Mouse (Mus musculus) embryo, embryonic 11.5 days (tissue): ENCODE measurements around the gene Rnaset2b.
"Not testable (repeated sequence)": the region's sequence is repeated elsewhere in the genome, so short reads cannot be mapped to it uniquely, and the experiment has no call there.

Experiments used
- DNase-seq: peaks from one replicate; pipeline ENCODE4 v3.0.0-alpha.2; 2012; ENCODE audit warnings: low read depth, low spot score

The Rnaset2b gene

DNA sequence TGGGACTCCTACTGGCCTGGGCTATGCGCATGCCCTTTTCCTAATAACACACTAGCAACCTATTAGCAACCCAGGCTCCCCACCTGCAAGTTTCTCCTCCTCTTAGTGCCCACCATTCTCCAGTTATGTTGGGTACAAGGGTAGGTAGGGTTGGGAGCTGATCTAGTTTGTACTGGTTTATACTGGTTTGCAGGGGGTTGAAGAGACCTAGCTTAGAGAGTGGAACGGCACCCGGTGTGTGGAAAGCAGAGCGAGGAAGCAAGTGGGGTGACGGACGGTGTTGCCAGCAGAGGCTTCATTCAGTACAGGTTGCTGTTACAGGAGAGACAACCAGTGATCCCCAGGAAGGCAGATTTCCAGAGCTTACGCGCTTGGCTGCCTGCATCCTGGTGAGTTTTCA, at the start of gene Rnaset2b:
TSS of gene Rnaset2b (plus strand) at position 301 of the 400 bp plus-strand sequence.
- DNase-seq: not testable (repeated sequence)

DNA sequence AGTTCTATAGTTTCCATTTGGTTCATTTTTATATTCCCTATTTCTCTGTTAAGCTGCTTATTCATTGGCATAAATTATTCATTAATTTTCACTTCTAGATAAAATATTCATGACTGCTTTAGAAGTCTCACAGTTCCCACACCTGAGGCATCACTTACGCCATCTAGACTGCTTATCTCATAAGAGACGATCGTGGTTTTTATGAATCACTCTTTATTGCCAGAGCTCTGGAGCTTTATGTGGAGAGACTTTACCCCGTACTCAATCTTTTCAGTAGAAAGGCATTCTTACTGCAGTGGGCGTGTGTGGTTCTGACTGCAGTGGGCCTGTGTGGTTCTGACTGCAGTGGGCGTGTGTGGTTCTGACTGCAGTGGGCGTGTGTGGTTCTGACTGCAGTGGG, 38.8 kb upstream of the Rnaset2b start:
- DNase-seq: not testable (repeated sequence)

DNA sequence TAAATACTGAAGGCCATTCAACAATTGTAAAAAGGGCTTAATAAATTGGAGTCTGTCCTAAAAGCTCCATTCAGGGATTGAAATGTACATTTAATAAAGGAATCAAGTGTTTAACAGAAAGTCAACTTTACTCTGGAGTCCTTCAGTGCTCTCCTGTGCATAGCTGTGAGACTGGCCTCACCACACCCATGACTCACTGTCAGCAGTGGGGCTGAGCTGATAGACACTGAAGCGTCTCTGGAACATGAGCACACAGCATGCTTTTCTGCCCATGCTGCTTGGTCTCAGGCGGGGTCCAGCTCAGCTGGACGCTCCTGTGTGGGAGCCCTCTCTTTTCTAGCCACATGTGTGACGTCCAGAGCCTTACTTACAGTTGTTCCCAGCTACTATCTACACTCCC, 27.9 kb upstream of the Rnaset2b start:
- DNase-seq: not testable (repeated sequence)

DNA sequence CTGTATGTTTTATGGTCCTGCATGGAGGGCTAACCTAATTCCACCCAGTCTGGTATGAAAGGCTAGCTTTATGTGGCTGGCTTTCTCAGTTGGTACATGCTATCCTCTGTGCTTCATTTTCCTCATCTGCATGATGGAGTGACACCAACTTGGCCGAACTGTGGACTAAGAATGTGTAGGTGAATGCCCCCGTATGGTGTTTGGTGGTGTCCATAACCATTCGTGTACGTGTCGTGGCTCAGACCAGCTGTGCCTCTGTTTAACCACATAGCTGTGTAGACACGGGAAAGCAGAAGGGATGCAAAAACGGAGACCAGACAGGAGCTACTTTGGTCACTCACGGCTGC, 22.8 kb upstream of the Rnaset2b start:
- not testable (repeated sequence) for DNase-seq

DNA sequence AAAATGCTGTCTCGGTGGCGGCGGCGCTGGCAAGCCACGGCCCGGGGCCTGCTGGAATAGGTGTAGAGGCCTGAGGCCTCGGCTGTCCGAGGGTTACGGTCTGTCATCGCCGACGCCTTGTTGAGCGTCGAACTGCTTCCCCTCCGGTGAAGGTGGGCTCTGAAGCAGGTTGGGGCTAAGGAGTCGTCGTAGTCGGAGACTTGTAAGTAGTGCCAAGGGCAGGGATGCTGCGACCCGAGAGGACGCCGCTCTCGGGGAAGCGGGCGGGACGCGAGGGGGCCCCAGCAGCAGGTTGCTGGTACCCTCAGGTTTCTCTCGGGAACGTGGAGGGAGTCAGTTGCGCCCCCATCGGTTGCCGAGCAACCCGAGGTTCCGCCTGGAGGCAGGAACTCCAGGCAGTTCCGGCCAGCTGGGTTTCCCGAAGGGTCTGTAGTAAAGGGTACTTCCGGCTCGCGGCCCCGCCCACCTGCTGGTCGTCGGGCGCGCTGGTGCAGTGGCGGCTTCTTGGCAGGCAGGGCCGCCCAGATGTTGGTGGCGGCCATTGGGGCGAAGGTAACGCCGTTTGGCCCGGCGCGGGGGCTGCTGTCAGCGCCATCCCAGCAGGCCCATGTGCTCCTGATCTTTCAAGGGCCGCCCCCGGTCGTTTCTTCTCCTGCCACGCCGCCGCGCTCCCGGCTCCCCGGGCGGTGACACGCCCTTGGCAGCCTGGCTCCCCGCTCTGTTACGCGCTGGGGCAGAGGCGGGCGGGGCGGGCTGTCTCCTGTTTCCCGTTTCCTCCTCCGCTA, 22.3 kb upstream of the Rnaset2b start, which contains the start of gene Rsph3b:
TSS of gene Rsph3b (minus strand) at position 699 of the 785 bp plus-strand sequence.
- peak; percentile 59 for DNase-seq

DNA sequence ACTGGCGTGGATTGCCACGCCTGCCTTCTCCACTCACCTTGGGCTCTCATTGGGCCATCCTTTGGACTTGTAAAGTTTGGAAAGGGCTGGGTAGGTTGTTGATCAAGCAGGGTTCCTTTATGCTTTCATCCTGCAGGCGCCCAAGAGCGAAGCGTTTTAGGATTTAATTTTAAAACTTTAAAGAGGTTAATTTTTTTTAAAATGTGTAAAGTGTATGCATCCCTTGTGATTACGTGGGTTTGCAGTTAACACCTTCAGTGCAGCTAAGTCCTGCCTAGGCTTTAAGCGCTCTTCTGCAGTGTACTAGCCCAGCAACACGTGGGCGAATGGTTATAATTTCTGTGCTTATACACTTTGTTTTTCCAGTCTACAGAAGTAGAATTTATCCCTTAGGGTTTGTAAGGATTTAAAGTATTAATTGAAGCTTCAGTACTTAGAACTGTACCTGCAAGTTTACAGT, 21.6 kb upstream of the Rnaset2b start:
- DNase-seq: not testable (repeated sequence)

DNA sequence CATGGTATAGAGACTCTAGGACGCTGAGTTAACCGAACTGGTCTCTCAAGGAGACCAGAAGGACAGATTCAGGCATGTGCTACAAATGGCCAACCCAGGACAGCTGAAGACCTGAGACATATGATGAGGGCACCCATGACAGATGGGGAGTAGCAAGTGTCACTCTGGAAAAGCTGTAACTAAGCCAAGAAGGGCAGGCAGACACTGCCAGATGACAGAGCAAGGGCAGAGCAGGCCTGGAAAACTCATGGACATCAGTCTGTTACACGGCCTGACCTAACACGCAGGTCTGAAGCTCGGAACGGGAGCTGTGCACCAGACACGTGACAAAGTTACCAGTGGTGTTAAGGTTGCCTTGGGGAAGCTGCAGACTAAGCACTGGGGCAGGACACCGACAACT, 11.6 kb upstream of the Rnaset2b start:
- not testable (repeated sequence) for DNase-seq

DNA sequence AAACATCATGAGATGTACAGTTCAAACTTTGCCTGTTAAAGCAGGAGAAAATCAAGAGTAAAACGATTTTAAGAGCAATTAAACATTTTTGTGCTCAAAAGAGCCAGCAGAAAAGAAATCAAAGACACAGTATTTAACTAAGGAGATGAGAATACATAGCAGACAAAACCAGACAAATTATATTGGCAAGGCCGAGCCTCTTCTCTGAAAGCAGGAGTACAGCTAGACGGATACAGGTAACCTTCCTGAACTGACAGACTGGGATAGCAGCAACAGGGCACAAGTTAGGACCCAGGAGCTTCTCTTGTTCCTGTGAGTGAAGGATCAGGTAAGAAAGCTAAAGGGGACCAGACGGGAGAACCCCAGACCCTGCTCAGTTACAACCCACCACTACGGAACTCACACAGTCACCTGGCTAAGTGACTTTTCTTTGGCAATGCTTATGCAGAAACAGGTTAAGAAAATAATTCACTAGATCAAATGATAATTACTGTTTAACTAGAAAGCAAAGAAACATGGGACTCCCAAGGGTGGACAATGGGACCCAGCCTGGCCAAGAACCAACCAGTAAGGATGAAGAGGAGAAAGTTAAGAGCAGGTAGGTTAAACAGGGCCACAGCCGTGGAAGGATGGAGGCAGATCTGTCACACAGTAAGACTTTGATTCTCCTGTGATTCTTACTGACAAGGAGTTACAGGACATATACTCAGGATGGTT, 10.7 kb upstream of the Rnaset2b start:
- not testable (repeated sequence) for DNase-seq

DNA sequence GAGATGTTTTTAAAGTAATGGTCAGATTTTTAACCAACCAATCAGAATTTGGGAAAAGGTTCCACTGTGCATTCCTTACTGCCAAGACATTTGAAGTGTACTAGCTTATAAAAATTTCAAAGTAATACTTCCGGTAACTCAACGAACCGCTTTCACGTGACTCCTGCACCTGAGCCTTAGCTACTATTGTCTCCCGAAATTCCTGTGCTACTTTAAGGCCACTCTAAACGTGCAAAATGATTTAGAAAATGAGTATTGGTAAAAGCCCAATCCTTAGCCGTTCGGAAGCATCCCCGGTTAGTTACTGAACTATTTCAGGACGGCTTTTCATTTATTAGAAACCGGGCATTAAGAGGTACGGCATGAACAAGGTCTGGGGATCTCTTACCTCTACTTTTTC, 10.1 kb upstream of the Rnaset2b start:
- DNase-seq: not testable (repeated sequence)

DNA sequence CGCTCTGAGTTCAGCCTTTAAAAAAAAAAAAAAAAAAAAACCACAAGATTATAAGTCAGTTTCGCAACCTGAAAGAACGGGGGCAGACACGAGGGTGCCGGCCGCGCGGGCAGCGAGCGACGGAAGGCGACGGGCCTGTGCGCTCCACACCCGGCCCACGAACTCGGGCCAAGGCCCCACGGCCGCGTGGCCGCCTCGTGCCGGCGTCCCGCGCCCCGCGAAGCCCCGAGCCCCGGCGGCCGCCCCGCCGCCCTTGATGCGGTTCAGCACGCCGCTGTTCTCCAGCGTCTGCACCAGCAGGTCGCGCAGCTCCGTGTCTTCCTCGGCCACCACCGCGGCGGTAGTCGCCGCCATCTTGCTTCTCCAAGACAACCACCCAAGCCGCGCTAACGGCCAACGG, 9.7 kb upstream of the Rnaset2b start, which contains the start of gene Tagap1:
TSS of gene Tagap1 (minus strand) at position 381 of the 400 bp plus-strand sequence.
- DNase-seq: not testable (repeated sequence)

DNA sequence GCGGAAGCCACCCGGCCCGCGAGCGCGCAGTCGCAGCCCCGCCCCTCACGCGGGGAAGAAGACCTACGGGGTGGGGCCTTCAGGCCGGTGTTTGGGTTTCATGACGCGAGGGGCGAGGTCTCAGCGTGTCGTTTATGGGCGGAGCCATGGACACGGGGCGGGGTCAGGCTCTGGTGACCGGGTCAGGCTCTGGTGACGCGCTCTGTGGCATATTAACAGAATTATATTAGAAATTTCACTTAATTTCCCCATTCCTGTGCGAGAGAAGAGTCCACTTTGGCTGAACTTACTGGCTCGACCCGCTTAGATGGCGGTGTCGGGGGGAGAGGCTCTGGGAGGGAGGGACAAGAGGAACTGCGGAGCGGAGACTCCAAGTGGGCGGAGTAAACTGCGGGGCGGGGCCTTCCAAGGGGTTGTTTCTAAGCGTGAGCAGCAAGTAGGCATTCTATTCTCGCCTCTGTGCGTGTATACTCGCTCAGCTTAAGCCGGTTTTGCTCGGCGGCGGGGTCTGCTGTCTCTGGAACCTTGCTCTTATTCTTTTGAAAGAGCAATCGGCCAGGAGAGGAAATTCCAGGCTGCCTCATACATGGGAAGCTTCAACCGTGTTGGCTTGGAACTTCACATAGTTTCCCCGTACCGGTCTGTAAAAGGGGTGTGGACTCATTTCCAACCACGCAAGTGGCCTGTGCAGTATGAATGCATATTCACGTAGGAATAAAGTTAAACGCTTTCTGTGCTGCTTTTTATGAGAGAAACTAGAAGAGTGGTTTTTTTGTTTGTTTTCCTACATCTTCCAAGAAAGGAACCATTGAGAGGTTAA, 9.0 kb upstream of the Rnaset2b start:
- DNase-seq: not testable (repeated sequence)

DNA sequence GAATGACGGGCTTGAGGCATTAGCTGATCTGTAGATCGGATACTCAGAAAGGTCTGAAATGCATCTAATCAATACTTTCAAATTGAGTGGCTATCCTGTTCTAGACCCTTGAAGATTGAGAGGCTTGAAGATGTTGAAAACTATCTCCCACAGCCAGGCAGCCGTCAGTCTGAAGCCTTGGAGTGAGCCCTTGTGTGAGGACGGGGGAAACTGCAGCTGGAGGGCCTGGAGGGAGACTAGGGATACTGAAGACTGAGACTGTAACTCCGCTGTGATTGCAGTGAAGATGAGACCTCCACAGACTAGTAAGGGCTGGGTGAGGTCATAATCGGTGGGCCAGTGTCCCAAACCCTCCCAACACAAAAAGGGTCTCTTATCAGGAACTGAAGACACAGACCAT, 8.1 kb upstream of the Rnaset2b start:
- not testable (repeated sequence) for DNase-seq

DNA sequence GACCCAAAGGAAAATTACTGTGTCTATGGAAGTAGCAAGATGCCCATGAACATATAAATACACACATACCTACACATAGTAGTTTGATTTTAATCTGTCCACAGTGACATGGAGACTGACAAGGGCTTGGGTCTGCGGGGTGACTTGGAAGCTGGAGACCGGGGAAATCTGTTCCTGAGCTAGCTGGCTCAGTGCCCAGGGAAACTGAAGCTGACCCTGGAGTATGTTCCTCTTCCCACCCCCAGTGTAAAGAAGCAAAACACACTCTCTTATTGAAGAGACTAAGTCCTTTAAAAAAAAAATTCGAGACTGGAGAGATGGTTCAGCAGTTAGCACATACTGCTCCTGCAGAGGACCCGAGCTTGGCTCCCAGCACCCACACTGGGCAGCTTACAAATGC, 7.5 kb upstream of the Rnaset2b start:
- DNase-seq: not testable (repeated sequence)

DNA sequence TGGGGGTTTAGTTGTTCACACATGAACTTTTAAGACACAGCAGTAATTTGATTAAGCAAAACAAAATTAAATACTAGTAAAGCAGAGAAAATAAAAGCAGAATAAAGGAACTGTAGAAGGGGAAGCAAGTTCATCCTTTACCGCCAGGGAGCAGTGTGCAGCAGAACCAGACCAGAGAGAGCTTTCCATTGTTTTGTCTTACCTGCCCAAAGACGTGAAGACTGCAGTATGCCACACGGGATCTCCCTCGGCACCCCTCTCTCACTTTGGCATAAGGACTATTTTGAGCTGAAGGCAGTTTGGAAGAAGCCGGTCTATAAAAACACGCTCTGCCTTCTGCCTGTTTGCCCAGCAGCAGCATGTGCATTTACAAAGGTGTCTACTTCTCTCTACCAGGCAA, 5.1 kb upstream of the Rnaset2b start:
- not testable (repeated sequence) for DNase-seq

DNA sequence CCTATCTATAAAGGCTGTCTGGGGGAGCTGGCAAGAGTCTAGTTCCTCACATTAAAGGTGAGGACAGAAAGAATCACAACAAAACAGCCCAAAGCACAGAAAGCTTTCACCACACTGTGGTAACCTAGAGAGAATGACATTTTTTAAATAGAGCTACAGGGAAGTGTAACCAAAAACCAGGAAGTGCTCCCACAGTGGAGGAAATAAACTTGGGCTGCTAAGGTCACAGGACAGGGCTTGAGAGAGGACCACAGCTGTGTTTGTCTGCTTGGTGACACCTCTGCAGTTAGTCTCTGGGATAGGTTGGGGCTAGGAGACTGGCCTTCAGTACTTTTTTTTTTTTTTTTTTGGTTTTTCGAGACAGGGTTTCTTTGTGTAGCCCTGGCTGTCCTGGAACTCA, 2.8 kb upstream of the Rnaset2b start:
- DNase-seq: not testable (repeated sequence)

DNA sequence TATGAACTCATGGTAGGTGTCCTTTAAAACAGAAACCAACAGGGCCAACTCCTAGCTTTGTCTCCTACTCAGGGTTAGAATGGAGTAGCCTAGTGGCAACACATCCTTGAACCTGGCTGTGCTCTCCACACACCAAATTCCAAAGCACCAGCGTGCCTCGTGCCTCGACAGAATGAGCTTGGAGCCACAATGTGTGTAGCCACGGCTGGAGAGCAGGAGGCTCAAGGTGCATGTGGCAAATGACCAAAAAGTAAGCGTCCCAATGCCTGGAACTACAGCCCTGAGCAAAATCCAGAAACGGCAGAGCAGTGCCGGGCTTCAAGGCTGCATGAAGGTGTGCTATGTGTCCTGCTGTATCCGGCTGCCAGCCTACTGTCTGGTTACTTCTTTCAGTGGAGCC, 804 bp downstream of the Rnaset2b start:
- not testable (repeated sequence) for DNase-seq

DNA sequence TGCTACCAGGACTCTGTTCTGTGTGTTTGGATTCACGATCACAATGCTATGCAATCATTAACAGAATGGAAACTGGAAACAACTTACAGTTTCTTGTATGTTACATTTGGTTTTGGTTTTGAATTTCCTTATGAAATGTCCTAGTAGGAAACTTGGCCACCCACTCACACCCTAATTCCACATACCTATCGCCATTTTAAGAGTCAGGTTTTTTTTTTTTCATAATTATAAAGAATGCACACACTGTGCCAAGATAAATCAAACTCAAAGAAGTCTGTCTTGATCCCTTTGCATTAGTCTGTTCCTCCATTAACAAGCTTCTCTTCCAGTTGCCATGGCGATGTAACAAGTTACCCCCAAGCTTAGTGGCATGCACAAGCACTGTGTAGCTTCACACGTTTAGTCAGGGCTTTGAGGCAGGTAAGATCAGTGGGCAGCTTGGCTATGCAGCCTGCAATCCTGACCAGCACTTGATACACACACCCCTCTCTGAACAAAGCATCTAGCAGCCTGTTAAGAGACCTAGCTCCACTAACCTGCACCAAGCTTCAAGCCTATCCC, 2.5 kb downstream of the Rnaset2b start:
- not testable (repeated sequence) for DNase-seq

DNA sequence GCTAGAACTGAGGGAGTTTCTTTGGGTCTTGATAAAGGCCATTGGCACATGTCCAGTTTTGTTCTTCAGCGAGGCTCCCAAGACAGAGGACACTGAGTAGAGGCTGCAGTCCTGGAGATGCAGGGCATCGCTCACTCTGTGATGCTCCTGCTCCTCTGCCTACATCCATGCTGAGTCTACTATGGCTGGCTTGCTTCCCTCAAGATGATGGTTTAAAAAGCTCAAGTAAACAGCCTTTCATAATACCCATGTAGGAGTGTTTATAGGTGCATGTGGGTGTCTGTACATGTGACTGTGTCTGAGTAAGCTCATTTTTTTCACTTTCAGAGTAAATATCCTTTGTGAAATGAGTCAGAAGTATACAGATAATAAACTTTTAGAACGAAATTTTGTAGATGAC, 4.6 kb downstream of the Rnaset2b start:
- DNase-seq: not testable (repeated sequence)

DNA sequence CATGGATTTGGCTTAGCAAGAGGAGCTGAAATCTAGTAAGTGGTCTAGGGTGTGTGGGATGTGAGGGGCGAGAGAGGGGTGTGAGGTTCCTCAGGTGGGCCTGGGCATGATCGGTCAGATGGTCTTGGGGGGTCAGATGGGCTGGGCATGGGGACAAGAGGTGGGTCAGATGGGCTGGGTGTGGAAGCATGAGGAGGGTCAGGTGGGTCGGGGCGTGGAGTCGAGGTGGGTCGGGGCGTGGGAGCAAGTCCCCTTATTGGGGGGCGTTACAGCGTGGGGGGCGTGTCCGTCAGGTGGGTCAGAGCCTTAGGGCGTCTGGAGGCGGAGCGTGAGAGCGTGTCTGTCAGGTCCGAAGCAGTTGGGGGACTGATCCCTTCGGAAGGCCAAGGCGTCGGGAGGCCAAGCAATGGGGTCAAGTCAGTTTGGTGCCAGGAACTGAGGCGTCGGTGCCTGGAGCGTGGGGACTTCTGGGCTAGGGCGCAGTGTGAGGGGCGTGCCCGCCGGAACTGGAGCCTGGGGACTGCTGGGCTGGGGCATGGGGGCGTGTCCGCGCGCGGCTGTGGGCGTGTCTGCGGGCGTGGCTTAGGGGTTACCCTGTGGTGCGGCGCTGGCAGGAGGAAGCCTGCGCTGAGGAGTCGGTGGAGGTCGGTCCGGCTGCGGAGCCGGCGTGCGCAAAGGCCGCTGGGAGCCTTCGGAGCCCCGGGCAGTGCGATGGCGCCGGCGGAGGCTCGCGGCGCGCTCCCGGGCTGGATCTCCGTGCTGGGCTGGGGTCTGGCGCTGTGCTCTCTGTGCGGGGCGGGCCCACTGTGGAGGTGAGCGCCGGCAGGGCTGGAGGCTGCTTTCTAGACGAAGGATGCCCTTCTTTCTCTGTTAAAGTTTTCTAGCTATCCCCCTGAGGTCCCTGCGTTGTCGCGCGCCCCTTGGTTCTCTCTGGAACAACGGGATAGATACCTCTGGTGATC, 8.1 kb downstream of the Rnaset2b start, which contains the start of gene Gm49721:
TSS of gene Gm49721 (plus strand) at position 618 of the 962 bp plus-strand sequence.
- DNase-seq: not testable (repeated sequence)

DNA sequence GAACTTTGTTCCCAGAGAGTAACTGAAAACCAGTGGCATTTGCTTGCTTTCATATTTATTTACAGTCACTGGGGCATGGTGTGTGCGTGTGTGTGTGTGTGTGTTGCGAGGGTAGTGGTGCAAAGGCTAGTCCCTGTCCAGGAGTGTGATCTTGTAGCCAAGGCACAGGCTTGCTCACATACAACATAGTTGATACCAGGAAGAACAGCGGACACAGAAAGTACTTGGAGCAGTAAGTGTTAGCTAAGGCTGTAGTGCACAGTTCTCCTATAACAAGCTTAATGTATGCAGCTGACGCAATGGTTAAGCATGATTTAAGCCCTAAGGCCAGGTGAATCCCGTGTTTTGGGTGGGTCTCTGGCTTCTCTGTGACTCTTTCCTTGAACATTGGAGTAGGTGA, 8.9 kb downstream of the Rnaset2b start:
- not testable (repeated sequence) for DNase-seq
